Mouse (Mus musculus): Measurements from ENCODE around the gene Foxp1.

GRCm38 (mm10) chr6:98876401-98876800 is 646.1 kb downstream of the Foxp1 start:
- no peak for TF ChIP-seq TCF12 (IDR thresholded peaks at IDR 0.05; ENCODE audit: insufficient read depth, poor library complexity, severe bottlenecking)
- no peak for TF ChIP-seq POLR2A (IDR thresholded peaks at IDR 0.05; ENCODE audit: insufficient read length, low read depth)
- no peak for TF ChIP-seq POLR2AphosphoS2 (IDR thresholded peaks at IDR 0.05; ENCODE audit: insufficient read length, low read depth)
- TF ChIP-seq E2F4 (IDR thresholded peaks at IDR 0.05; ENCODE audit: insufficient read depth) = no peak
- no peak for TF ChIP-seq REST (IDR thresholded peaks at IDR 0.05; ENCODE audit: insufficient read depth, insufficient read length)
- TF ChIP-seq USF1 (IDR thresholded peaks at IDR 0.05; ENCODE audit: low read depth) = no peak
- TF ChIP-seq MAX (IDR thresholded peaks at IDR 0.05; ENCODE audit: low read depth) = no peak
- no peak for TF ChIP-seq TCF3 (IDR thresholded peaks at IDR 0.05; ENCODE audit: insufficient read length, low read depth)
- TF ChIP-seq MYOD1 (IDR thresholded peaks at IDR 0.05; ENCODE audit: control insufficient read depth in 1 of 3, insufficient read length in 2 of 3, low read depth in 2 of 3) = no peak
